Mouse (Mus musculus) midbrain, embryonic 13.5 days (tissue): ENCODE results near the gene Cntrl. TPM values are rescaled to one million over a fixed set of nuclear protein-coding genes. Genes with fewer than 3 reads are reported as not detected.

Source experiments
- ATAC-seq: fragments of 200-750 bp; cut with Nextera tagmentation; 2 replicates; pipeline ENCODE4 v1.8.0; 2017; ENCODE audit warnings: mild to moderate bottlenecking, moderate TSS enrichment, moderate library complexity
- H3K27ac ChIP-seq: fragments of 300-500 bp; sonication (generic); 2 replicates; pipeline ENCODE4 v1.5.1; 2015; ENCODE audit warnings: inconsistent platforms, mild to moderate bottlenecking, moderate library complexity
- H3K27me3 ChIP-seq: fragments of 300-500 bp; sonication (generic); 2 replicates; pipeline ENCODE4 v1.6.1; 2015; ENCODE audit warnings: mild to moderate bottlenecking, inconsistent platforms
- H3K36me3 ChIP-seq: fragments of 300-500 bp; sonication (generic); 2 replicates; pipeline ENCODE4 v1.6.1; 2015; ENCODE audit warnings: mild to moderate bottlenecking, inconsistent platforms
- H3K4me1 ChIP-seq: fragments of 300-500 bp; sonication (generic); replicated peaks from 2 replicates; pipeline ENCODE4 v1.6.1; 2015; ENCODE audit warnings: inconsistent platforms
- H3K4me2 ChIP-seq: fragments of 300-500 bp; sonication (generic); replicated peaks from 2 replicates; pipeline ENCODE4 v1.6.1; 2015; ENCODE audit warnings: moderate library complexity, mild to moderate bottlenecking, inconsistent platforms
- H3K4me3 ChIP-seq: fragments of 300-500 bp; sonication (generic); replicated peaks from 2 replicates; pipeline ENCODE4 v1.5.1; 2015; ENCODE audit warnings: mild to moderate bottlenecking, inconsistent platforms
- H3K9ac ChIP-seq: fragments of 300-500 bp; sonication (generic); replicated peaks from 2 replicates; pipeline ENCODE4 v1.6.1; 2015; ENCODE audit warnings: mild to moderate bottlenecking, inconsistent platforms
- H3K9me3 ChIP-seq: fragments of 300-500 bp; sonication (generic); 2 replicates; pipeline ENCODE4 v1.6.1; 2016; ENCODE audit warnings: mild to moderate bottlenecking, inconsistent platforms
- WGBS: fragments of 180-500 bp; shearing (Covaris S2); methylation state at CpG from one replicate; pipeline ENCODE4 v1.1.7; 2015; 5-methylcytosine and 5-hydroxymethylcytosine counted together
- polyA plus RNA-seq: library from polyadenylated mRNA; unstranded; fragments of >200 nt; fragmentation: Nextera tagmentation; extraction: Ambion mirVana; gene quantifications from 2 replicates; pipeline ENCODE4 v1.2.1, GENCODE M21; 2015

Cntrl gene
- polyA plus RNA-seq: 16.7 and 18.1 TPM in 2 replicates

DNA sequence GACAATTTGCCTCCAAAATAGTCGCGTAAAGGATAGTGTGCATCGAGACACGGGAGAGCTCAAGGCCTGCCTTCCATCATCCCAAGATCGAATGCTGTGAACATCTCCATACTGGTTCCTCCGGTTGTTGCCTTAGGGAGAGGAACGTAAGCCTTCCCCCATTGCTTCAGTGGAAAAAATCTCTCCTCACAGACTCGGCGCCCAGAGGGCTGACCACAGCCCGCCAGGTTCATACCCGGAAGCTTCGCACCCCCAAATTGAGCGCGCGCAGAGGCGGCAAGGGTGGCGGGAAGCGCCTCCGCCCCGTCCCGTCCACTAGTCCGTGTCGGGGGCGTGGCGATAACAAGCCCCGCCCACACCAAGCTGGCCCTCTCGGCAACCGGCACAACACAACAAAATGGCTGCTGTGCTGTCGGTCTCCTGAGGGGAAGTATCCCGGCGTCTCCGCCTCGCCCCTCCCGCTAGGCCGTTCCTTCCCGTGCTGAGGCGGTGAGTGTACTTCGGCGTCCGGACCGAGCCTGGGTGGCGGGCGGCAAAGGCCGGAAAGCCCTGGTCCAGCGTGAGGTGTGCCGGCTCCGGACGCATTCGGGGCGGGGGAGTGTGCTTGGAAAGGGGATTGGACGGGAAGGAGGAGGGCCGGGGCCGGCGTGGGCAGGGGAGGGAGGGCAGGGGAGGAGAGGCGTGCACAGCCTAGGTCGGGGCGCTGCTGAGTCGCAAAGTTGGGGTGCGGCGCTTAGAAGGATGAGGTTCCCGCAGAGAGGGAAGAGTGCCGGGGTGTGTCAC is at the start of gene Cntrl:
TSS of gene Cntrl (plus strand) at position 352 of the 783 bp plus-strand sequence.
- 1% methylated on average over 62 of the region's 62 CpGs for WGBS
- Histone ChIP-seq H3K4me3 (peak within 1 kb of the TSS; percentile 80), H3K9me3 (no peaks in the 10 kb centered on the region), H3K4me2 (peak within 1 kb of the TSS; percentile 71), H3K4me1 (peaks cover 7% of the 10 kb centered on the region), H3K27me3 (no peaks in the 10 kb centered on the region), H3K36me3 (no peaks in the 10 kb centered on the region), H3K9ac (peak within 1 kb of the TSS; percentile 81), H3K27ac (peak within 1 kb of the TSS; percentile 88)
- peak; percentile 97 for ATAC-seq

GRCm38 (mm10) chr2:35060256-35060655 is 49.0 kb upstream of the Cntrl start:
- WGBS: 97% methylated on average over 5 of the region's 5 CpGs
- H3K27ac ChIP-seq: no peak overlapping the region
- no peak overlapping the region for H3K4me2 ChIP-seq
- no peaks in the 10 kb centered on the region for H3K9me3 ChIP-seq
- H3K9ac ChIP-seq: no peak overlapping the region
- no peaks in the 10 kb centered on the region for H3K36me3 ChIP-seq
- H3K4me3 ChIP-seq: no peak overlapping the region
- H3K4me1 ChIP-seq: no peaks in the 10 kb centered on the region
- ATAC-seq: no peak
- no peaks in the 10 kb centered on the region for H3K27me3 ChIP-seq

- Histone ChIP-seq H3K27me3 (no peaks in the 10 kb centered on the region), H3K4me2 (no peak overlapping the region), H3K36me3 (no peaks in the 10 kb centered on the region), H3K4me3 (no peak overlapping the region), H3K9ac (no peak overlapping the region), H3K27ac (no peak overlapping the region), H3K4me1 (no peaks in the 10 kb centered on the region), H3K9me3 (no peaks in the 10 kb centered on the region)
- ATAC-seq: no peak
- 82% methylated on average over 6 of the region's 6 CpGs for WGBS
Observed at GRCm38 (mm10) chr2:35060897-35061296, 48.4 kb upstream of the Cntrl start.

DNA sequence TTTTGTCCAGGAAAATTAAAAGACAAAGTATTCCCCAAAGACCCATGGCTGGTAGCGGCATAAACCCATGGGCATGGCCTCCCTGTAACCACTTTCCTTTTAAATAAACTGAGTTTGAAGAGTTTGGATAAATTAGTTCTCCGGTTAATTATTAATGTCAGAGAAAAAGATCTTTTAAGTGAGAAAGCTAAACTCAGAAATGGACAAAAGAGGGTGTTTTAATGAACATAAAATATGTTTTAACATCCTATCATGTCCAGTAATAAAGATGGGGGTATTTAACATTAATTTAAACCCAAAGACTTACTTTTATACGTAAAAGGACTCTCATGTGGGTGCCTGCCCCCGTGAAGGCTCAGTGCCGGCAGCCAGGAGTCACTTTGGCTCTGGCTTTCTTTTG is 48.0 kb upstream of the Cntrl start, which contains the start of gene Hc:
TSS of gene Hc (minus strand) at position 101 of the 400 bp plus-strand sequence.
- no peak within 1 kb of the TSS for H3K4me2 ChIP-seq
- WGBS: 85% methylated on average over 5 of the region's 5 CpGs
- no peak within 1 kb of the TSS for H3K27ac ChIP-seq
- H3K9ac ChIP-seq: no peak within 1 kb of the TSS
- no peaks in the 10 kb centered on the region for H3K4me1 ChIP-seq
- H3K9me3 ChIP-seq: no peaks in the 10 kb centered on the region
- no peaks in the 10 kb centered on the region for H3K27me3 ChIP-seq
- H3K4me3 ChIP-seq: no peak within 1 kb of the TSS
- no peak for ATAC-seq
- H3K36me3 ChIP-seq: no peaks in the 10 kb centered on the region

- WGBS: 96% methylated on average over 6 of the region's 6 CpGs
- no peak overlapping the region for H3K27ac ChIP-seq
- H3K9me3 ChIP-seq: no peaks in the 10 kb centered on the region
- H3K9ac ChIP-seq: no peak overlapping the region
- H3K27me3 ChIP-seq: no peaks in the 10 kb centered on the region
- H3K4me2 ChIP-seq: no peak overlapping the region
- no peaks in the 10 kb centered on the region for H3K36me3 ChIP-seq
- no peak overlapping the region for H3K4me3 ChIP-seq
- no peaks in the 10 kb centered on the region for H3K4me1 ChIP-seq
- no peak for ATAC-seq
Observed at GRCm38 (mm10) chr2:35063333-35064030, 45.8 kb upstream of the Cntrl start.

GRCm38 (mm10) chr2:35066525-35067082 is 42.7 kb upstream of the Cntrl start:
- no peaks in the 10 kb centered on the region for H3K27me3 ChIP-seq
- H3K4me3 ChIP-seq: no peak overlapping the region
- H3K9ac ChIP-seq: no peak overlapping the region
- no peak overlapping the region for H3K27ac ChIP-seq
- no peaks in the 10 kb centered on the region for H3K9me3 ChIP-seq
- no peaks in the 10 kb centered on the region for H3K36me3 ChIP-seq
- no peak for ATAC-seq
- WGBS: 91% methylated on average over 13 of the region's 13 CpGs
- H3K4me2 ChIP-seq: no peak overlapping the region
- H3K4me1 ChIP-seq: no peaks in the 10 kb centered on the region

DNA sequence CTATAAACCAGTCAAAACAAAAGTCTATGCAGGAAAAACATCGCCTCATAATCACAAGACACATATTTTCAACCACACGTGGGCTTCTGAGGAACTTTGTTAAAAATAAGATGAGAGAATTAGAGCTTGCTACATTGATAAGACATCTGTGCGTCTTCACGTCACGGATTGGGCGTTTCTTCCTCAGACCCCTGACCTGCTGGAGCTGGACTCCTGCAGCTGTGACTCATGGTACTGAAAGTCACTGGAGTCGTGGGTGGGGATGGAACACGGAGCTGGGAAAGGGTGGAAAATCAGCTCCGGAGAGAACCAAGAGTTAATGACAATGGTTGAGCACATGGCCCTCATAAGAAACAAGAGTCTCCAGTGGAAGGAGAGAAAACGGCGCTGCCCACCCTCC is 42.2 kb upstream of the Cntrl start:
- no peaks in the 10 kb centered on the region for H3K27me3 ChIP-seq
- H3K4me3 ChIP-seq: no peak overlapping the region
- no peaks in the 10 kb centered on the region for H3K9me3 ChIP-seq
- no peak overlapping the region for H3K4me2 ChIP-seq
- ATAC-seq: no peak
- no peaks in the 10 kb centered on the region for H3K4me1 ChIP-seq
- no peaks in the 10 kb centered on the region for H3K36me3 ChIP-seq
- whole genome bisulfite sequencing: 90% methylated on average over 11 of the region's 11 CpGs
- no peak overlapping the region for H3K27ac ChIP-seq
- no peak overlapping the region for H3K9ac ChIP-seq

DNA sequence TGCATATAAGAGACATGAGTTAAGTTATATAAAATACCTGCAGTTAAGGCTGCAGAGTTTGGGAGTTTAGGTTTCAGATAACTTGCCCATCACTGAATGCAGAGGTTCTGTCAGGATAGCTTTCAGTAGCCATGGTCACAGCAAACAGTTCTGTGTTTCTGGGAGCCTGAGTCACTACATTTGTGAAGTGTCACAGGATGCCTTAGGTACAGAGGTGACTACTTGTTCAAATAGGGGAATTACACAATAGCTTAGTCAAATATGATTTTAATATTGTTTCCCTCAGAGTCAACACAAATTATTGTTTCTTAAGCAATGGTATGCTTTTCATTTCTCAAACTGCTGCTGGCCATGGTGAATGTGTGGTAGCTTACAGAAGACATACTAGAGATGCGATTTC is 40.2 kb upstream of the Cntrl start:
- no peaks in the 10 kb centered on the region for H3K36me3 ChIP-seq
- no peak overlapping the region for H3K4me3 ChIP-seq
- 95% methylated on average over 1 of the region's 1 CpGs for WGBS
- no peak overlapping the region for H3K27ac ChIP-seq
- no peaks in the 10 kb centered on the region for H3K4me1 ChIP-seq
- no peak overlapping the region for H3K9ac ChIP-seq
- H3K27me3 ChIP-seq: no peaks in the 10 kb centered on the region
- ATAC-seq: no peak
- H3K4me2 ChIP-seq: no peak overlapping the region
- H3K9me3 ChIP-seq: peaks cover 6% of the 10 kb centered on the region; the same call in 1 of the 2 replicates

DNA sequence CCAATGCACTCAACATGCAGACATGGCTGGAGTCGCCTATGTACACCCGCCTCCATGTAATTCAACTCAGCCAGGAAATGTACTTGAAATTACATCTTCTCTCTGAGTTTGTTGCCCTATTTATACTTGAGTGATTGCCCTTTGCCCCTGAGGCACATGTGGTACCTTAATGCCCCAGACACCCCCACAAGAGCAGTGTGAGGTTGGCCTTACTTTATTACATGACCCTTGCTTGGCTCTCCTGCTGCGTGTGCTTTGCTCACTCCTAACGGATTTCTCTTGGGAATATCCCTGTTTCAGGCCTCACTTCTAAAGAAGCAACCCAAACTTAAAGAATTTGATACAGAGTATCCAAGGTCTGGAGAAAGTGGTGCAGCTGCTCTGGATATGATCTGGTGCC is 39.0 kb upstream of the Cntrl start:
- Histone ChIP-seq H3K27me3 (no peaks in the 10 kb centered on the region), H3K4me2 (no peak overlapping the region), H3K9ac (no peak overlapping the region), H3K9me3 (peaks cover 6% of the 10 kb centered on the region; the same call in 1 of the 2 replicates), H3K36me3 (no peaks in the 10 kb centered on the region), H3K4me3 (no peak overlapping the region), H3K4me1 (no peaks in the 10 kb centered on the region), H3K27ac (no peak overlapping the region)
- 85% methylated on average over 4 of the region's 4 CpGs for WGBS
- no peak for ATAC-seq

DNA sequence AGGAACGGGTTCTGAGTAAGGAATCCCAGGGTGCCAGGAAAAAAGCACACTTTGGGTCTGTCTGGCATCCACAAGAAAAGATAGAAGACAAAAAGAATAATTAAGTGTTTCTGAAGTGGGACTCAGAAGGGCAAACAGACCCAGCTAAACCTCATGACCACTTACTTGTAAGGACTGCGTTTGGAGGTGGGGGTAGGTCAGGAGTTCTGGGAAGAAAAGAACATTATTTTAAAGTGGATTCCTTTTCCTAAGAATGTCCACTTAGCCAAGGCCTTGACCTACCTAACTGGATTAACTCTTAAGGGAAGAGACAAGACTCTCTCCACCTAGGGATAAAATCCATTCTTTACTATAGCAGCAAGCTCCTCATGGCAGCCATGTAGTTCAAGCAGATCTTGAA is 36.7 kb upstream of the Cntrl start:
- no peak overlapping the region for H3K27ac ChIP-seq
- peaks cover 6% of the 10 kb centered on the region; the same call in 1 of the 2 replicates for H3K9me3 ChIP-seq
- H3K4me2 ChIP-seq: no peak overlapping the region
- H3K27me3 ChIP-seq: no peaks in the 10 kb centered on the region
- 74% methylated on average over 2 of the region's 2 CpGs for WGBS
- no peak overlapping the region for H3K9ac ChIP-seq
- no peaks in the 10 kb centered on the region for H3K36me3 ChIP-seq
- no peak overlapping the region for H3K4me3 ChIP-seq
- ATAC-seq: no peak
- no peaks in the 10 kb centered on the region for H3K4me1 ChIP-seq

- H3K36me3 ChIP-seq: no peaks in the 10 kb centered on the region
- H3K27ac ChIP-seq: no peak overlapping the region
- ATAC-seq: no peak
- H3K4me3 ChIP-seq: no peak overlapping the region
- H3K4me2 ChIP-seq: no peak overlapping the region
- H3K9ac ChIP-seq: no peak overlapping the region
- no peaks in the 10 kb centered on the region for H3K27me3 ChIP-seq
- peaks cover 6% of the 10 kb centered on the region; the same call in 1 of the 2 replicates for H3K9me3 ChIP-seq
- 84% methylated on average over 3 of the region's 3 CpGs for WGBS
- no peaks in the 10 kb centered on the region for H3K4me1 ChIP-seq
Observed at GRCm38 (mm10) chr2:35074328-35074727, 35.0 kb upstream of the Cntrl start.

DNA sequence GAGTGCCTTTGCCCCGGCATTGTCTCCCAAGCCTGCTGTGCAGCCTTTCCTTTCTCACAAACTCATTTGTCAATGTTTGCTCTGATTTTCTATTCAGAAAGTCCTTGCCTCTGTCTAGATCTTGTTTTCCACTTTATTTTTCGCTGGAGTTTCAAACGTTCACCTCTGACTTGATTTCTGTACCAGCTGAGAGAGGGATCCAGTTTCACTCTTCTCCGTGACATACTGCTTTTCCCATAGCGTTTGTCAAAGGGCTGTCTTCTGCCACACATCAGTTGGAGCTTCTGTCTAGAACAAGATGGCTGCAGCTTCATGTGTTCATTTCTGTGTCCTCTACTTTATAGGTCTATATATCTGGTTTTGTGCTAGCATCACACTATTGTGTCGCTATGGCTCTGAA is 30.1 kb upstream of the Cntrl start:
- WGBS: 75% methylated on average over 6 of the region's 6 CpGs
- H3K27me3 ChIP-seq: no peaks in the 10 kb centered on the region
- H3K27ac ChIP-seq: no peak overlapping the region
- no peaks in the 10 kb centered on the region for H3K4me1 ChIP-seq
- H3K4me3 ChIP-seq: no peak overlapping the region
- no peak overlapping the region for H3K9ac ChIP-seq
- H3K4me2 ChIP-seq: no peak overlapping the region
- ATAC-seq: no peak
- H3K9me3 ChIP-seq: no peaks in the 10 kb centered on the region
- no peaks in the 10 kb centered on the region for H3K36me3 ChIP-seq
